Mouse (Mus musculus) cerebral cortex, adult 2 months (tissue): Measurements from ENCODE around the gene Gm43517.

Experiments
- WGBS: fragments of 180-500 bp; shearing (Covaris S2); methylation state at CpG from one replicate; pipeline ENCODE4 v1.1.7; 2018; 5-methylcytosine and 5-hydroxymethylcytosine counted together

Gene Gm43517

GRCm38 (mm10) chr12:49386081-49386805, 1.3 kb downstream of the Gm43517 start:
- WGBS: 14% methylated on average over 10 of the region's 10 CpGs

DNA sequence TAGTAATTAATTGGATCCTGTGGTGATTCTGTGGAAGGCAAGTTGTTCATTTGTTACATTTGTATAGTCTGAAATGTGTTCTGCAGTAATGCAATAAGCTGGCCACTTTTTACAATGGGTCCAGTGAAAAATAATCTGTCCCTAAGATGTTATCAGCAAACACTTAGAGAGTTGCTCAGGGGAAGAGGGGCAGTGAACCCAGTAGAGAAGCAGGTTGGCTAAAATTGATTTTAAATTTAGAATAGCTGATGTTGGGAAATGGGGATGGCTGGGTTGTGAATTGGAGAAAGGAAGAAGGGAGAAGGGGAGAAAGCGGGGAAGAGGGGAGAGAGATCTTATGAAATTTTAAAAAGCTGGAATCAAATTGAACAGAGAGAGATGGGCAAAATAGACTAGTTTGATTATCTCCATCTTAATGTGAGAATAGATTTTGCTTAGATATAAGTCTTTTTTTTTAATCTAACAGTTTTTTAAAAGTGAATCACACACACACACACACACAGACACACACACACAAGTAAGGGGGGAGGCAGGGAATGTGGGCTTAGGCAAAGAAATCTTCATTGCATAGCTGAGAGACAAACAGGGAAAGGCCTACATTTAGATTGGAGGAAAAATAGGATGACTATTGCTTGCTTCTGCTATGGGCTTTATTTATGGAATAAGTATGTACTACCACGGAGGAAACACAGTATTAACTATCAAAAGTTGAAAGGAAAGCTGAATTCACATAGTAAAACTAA, 3.1 kb downstream of the Gm43517 start:
- 12% methylated on average over 2 of the region's 2 CpGs for WGBS

- WGBS: 11% methylated on average over 5 of the region's 5 CpGs
These were observed 4.7 kb downstream of the Gm43517 start for GRCm38 (mm10) chr12:49389666-49390065.

DNA sequence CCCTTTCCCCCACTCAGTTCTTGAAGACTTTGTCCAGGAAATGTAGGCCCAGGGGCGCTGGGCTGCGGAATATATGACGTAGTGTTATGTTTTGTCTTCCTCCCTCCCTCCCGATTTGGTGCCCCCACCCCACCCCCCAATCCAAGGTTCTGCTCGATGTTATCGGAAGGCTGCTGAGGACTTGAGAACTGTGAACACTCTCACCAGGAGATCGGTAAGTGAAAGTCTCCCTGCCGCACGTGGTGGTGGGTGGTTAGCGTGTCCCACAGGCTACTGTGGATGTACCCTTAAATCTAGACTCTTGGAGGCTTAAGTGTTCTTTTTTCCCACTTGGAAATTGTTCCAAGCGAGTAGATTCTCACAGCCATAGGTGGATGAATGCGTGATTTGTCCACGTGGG, 5.3 kb downstream of the Gm43517 start:
- 10% methylated on average over 13 of the region's 13 CpGs for WGBS

GRCm38 (mm10) chr12:49390926-49391304, 5.9 kb downstream of the Gm43517 start:
- 2% methylated on average over 9 of the region's 9 CpGs for WGBS

GRCm38 (mm10) chr12:49391305-49392040, 6.5 kb downstream of the Gm43517 start:
- WGBS: under 1% methylated on average over 42 of the region's 42 CpGs

- 3% methylated on average over 10 of the region's 10 CpGs for WGBS
These were observed 7.0 kb downstream of the Gm43517 start for GRCm38 (mm10) chr12:49392041-49392390.

- 12% methylated on average over 5 of the region's 5 CpGs for WGBS
These were observed 7.9 kb downstream of the Gm43517 start for GRCm38 (mm10) chr12:49392876-49393275.

DNA sequence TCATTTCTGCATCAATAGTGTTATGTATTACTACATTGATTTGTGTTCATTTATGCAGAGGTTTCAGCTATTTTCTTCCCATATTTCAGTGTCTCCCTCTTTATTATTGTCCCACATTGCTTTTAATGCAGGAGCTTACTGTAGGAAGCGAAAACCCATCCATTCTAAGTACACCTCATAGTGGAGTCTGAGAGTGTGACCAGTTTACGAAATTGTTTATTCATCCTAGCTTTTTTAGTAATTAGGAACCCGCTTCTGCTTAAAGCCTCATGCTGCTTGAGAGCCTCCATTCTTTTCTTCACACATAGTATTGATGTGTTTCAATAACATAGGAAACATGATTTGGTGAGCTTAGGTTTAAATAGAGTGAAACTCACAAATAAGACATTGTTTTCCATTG, 8.7 kb downstream of the Gm43517 start:
- WGBS: 5% methylated on average over 3 of the region's 3 CpGs

DNA sequence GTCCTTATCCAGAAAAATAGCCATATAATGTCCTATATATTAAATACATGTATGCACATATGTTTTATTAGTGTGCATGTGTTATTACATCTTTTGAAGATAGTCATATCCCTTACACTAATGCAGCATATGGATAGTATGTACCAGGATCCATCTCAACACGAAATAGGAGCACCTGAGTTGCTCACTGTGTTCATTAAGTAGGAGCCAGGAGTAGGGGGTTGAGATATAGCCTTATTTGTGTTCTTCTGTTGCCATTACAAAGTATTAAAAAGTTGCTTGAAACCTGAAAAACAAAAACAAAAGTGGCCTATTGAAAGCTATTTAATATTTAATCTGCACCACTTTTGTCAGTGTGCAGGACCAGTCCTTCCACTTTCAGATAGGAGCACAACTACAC, 9.2 kb downstream of the Gm43517 start:
- 16% methylated on average over 1 of the region's 1 CpGs for WGBS

- WGBS: 8% methylated on average over 17 of the region's 17 CpGs
These were observed 9.9 kb downstream of the Gm43517 start for GRCm38 (mm10) chr12:49394836-49395235.

DNA sequence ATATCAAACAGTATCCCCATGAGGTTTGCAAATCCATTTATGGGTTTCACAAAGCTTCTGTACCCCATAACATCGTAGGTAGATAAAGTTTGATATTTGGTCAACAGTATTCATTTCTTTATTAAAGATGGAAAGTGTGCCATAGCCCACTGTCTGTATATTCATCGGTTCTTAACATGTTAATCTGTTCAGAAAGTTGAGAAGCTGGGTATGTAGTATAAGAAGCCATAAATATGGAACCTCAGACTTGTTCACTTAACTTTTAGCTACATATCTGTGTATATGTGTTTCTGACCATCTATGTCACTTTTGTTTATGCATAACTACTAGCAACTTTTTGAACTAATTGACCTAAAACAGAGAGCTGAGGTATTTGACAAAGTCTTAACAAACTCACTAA, 11.0 kb downstream of the Gm43517 start:
- 16% methylated on average over 2 of the region's 2 CpGs for WGBS

- 28% methylated on average over 1 of the region's 1 CpGs for WGBS
These were observed 11.8 kb downstream of the Gm43517 start for GRCm38 (mm10) chr12:49396776-49397175.

DNA sequence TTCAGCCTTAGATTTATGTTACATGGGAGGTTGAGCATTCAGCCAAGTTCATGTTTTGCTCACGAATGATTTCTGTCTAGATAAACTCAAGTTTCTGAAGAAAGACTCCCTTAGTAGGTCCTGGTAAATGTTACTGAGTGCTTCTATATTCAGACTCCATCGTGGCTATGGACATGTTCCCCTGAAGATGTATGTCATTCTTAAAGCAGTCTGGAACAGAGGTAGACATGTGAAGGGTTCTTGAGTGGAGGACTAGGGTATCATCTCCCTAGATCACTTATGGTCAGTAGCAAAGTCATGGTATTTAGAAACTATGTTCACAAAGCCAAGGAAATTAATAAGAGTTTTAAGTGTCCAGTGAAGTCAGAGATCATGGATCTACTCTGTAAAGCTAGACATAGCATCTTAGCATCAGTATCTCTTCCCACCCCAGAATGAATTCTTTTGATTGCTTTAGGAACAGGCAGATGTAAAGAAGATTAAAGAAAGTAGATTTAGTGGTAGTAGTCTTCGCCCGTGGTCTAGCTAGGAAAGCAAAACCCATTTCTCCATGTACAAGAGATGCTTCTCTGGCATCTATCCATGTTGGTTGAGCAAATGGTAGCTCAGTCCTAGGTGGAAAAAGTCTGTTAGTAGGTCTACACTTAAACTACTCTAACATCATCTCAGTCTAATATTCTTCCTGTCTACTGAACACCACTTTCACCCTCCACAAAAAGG, 12.6 kb downstream of the Gm43517 start:
- 27% methylated on average over 4 of the region's 4 CpGs for WGBS

- WGBS: 11% methylated on average over 3 of the region's 3 CpGs
These were observed 13.7 kb downstream of the Gm43517 start for GRCm38 (mm10) chr12:49398636-49399035.

- WGBS: 11% methylated on average over 1 of the region's 1 CpGs
These were observed 14.6 kb downstream of the Gm43517 start for GRCm38 (mm10) chr12:49399611-49400010.

DNA sequence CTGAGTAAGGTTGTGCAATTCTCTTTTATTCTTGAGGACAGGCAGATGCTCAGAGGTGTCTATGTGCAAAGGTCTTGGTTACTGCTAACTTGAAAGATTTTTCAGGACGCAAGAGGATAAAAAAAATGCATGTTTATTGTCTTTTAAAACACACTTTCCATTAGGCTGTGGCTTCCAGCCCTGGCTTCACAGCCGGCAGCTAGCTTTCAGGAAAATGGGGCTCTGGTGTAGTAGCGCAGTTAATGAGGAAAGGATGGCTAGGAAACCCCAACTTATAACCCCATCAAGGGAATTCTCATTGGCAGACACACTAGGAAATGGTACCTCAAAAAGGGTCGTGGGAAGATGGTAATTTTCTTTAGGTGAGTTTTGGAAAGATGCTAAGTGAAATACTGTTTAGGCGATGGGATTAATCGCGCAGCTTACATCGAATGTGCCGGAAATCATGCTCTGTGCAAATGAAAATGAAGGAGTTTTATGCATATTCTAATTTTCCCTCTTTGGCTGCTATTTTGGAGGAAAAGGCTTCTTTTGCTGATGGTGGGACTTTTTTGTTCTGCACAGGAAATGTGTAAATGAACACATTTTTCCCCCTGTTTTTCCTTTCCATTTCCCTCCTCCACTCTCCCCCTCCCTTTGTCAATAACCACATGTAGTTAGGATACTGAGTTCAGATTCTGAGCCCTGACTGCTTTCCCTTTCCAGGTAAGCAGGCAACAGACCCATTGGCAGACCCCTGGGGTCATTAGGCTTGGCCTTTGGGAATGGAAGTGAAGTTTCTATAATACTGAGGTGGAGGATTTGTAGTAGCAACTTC, 15.3 kb downstream of the Gm43517 start:
- 10% methylated on average over 9 of the region's 9 CpGs for WGBS

DNA sequence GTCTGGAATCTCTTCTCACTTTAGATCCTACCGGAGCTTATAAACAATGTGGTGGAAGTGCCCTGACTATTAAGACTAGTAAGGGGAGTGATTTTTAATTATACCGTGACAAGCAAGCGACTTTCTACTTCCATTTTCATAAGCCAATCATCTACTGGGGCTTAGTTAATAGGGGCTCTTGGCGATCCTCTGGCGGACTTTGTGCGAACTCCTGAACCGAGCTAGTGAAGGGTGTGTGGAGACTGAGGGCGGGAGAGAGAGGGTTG, 15.8 kb downstream of the Gm43517 start:
- 2% methylated on average over 8 of the region's 8 CpGs for WGBS

GRCm38 (mm10) chr12:49401119-49401795, 16.3 kb downstream of the Gm43517 start:
- WGBS: under 1% methylated on average over 68 of the region's 68 CpGs

DNA sequence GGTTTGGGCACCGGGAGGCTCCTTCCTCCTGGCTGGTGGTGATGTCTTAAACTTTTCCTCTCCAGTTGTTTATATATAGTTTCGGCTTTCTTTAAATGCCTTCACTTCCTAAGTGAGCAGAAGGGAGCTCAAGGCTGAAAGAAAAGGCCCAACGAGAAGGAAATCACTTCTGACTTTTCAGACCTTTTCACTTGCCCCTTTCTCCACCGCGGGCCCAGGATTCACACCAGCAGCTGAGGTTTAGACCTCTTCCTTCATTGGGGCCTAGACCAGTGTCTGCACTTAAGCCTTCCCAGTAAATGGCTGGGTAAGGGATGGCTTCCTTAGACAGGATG, 16.8 kb downstream of the Gm43517 start:
- 2% methylated on average over 5 of the region's 5 CpGs for WGBS

- WGBS: 58% methylated on average over 2 of the region's 2 CpGs
These were observed 24.9 kb downstream of the Gm43517 start for GRCm38 (mm10) chr12:49409833-49410232.
